Comparison of ENCODE assay signal across 25 mouse cellular contexts in genomic region chr3:8123141-8123540, GRCm38 (mm10).
"Had no signal": no experiment of that assay in that cellular context is flagged by ENCODE, and none has a peak within 500 bp of the region (broad histone marks: within the 10 kb centered on the region; RNA-seq: fewer than 3 reads in every experiment).

No protein-coding gene starts in this region.

- DNase-seq: gastrocnemius, postnatal 14 days; gastrocnemius, postnatal 36 days; heart, adult 11 months; heart, adult 2 months; heart, postnatal 14 days; heart, postnatal 36 days; kidney, adult 11 months; kidney, adult 2 months; kidney, adult 9 months; kidney, postnatal 14 days; kidney, postnatal 36 days; layer of hippocampus, postnatal 36 days; left cerebral cortex, postnatal 4 days had no signal

- H3K27me3 ChIP-seq: heart, embryonic 13.5 days; heart, embryonic 15.5 days; hindbrain, embryonic 13.5 days; hindbrain, embryonic 15.5 days; kidney, embryonic 15.5 days; limb, embryonic 13.5 days; limb, embryonic 15.5 days; liver, embryonic 12.5 days had no signal

- H3K4me3 ChIP-seq: heart, adult 2 months; heart, embryonic 13.5 days; heart, embryonic 15.5 days; hindbrain, embryonic 13.5 days; hindbrain, embryonic 15.5 days; kidney, embryonic 15.5 days; layer of hippocampus, adult 2 months; limb, embryonic 13.5 days; limb, embryonic 15.5 days; liver, embryonic 12.5 days had no signal

- H3K36me3 ChIP-seq: heart, embryonic 13.5 days; heart, embryonic 15.5 days; hindbrain, embryonic 13.5 days; hindbrain, embryonic 15.5 days; kidney, embryonic 15.5 days; limb, embryonic 13.5 days; limb, embryonic 15.5 days; liver, embryonic 12.5 days had no signal

- H3K27ac ChIP-seq: heart, adult 2 months; heart, embryonic 13.5 days; heart, embryonic 15.5 days; hindbrain, embryonic 13.5 days; hindbrain, embryonic 15.5 days; hindbrain, postnatal 0 days; kidney, embryonic 15.5 days; kidney, postnatal 0 days; layer of hippocampus, adult 2 months; limb, embryonic 13.5 days; limb, embryonic 15.5 days; liver, embryonic 12.5 days; liver, embryonic 14.5 days had no signal

- H3K9ac ChIP-seq: heart, embryonic 13.5 days; heart, embryonic 15.5 days; hindbrain, embryonic 13.5 days; hindbrain, embryonic 15.5 days; kidney, embryonic 15.5 days; limb, embryonic 13.5 days; limb, embryonic 15.5 days; liver, embryonic 12.5 days; liver, embryonic 14.5 days had no signal

- H3K9me3 ChIP-seq: heart, embryonic 13.5 days; heart, embryonic 15.5 days; hindbrain, embryonic 13.5 days; hindbrain, embryonic 15.5 days; kidney, embryonic 15.5 days; limb, embryonic 13.5 days; limb, embryonic 15.5 days; liver, embryonic 12.5 days had no signal

- H3K4me1 ChIP-seq: heart, embryonic 13.5 days; heart, embryonic 15.5 days; hindbrain, embryonic 13.5 days; hindbrain, embryonic 15.5 days; kidney, embryonic 15.5 days; limb, embryonic 13.5 days; limb, embryonic 15.5 days; liver, embryonic 12.5 days had no signal
